Comparison of ENCODE assay signal across 29 mouse cellular contexts in the genomic region with DNA sequence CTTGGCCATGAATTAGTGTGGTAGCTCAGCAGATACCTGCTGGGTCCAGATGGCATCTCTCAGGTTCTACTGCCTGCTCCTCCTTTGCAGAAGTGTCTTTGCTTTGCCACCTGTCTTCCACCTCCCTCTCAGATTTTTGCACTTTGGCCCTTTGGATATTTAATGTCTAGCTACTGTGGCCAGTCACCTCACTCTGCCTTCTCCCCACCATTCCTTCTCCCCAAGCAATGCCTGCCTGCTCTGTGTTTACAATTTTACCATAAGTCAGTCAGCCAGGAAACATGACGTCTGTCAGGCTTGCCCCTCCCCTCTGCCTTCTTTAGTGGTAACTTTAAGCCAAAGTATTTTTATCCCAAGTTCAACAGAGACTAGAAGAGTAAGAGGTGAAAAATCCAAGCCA. TPM values are rescaled to one million over a fixed set of nuclear protein-coding genes. Genes with fewer than 3 reads are reported as not detected.
DNase-seq lines count a peak whose midpoint lies in the region; ATAC-seq lines count a peak whose summit lies in the region.
"Had no signal": no experiment of that assay in that cellular context is flagged by ENCODE, and none has a peak within 500 bp of the region (broad histone marks: within the 10 kb centered on the region; RNA-seq: fewer than 3 reads in every experiment).

No protein-coding gene starts in this region.

- no peak overlapping the region for H3K9ac ChIP-seq in kidney, embryonic 16.5 days (replicated peaks; ENCODE audit: low read length)
- H3K9ac ChIP-seq: forebrain, embryonic 13.5 days; limb, embryonic 13.5 days; liver, embryonic 13.5 days; midbrain, embryonic 12.5 days; neural tube, embryonic 13.5 days had no signal

- no peak overlapping the region for H3K4me3 ChIP-seq in kidney, embryonic 16.5 days (ENCODE audit: low read length)
- H3K4me3 ChIP-seq: forebrain, embryonic 13.5 days; limb, embryonic 13.5 days; liver, embryonic 13.5 days; megakaryocyte, embryonic 14.5 days; midbrain, embryonic 12.5 days; neural tube, embryonic 13.5 days had no signal

- no peak for ATAC-seq in cerebellum, adult (ENCODE audit: insufficient number of reproducible peaks, low FRiP score, low TSS enrichment)
- 0 out of 2 replicates have a peak, but pooled peaks have one; percentile 4 for ATAC-seq in kidney, embryonic 16.5 days (ENCODE audit: low FRiP score, low TSS enrichment)
- ATAC-seq: CD4-positive, CD25-positive, alpha-beta regulatory T cell, adult 4 months; forebrain, embryonic 13.5 days; hindbrain, embryonic 16.5 days; lung, postnatal 0 days had no signal

- H3K4me1 ChIP-seq in kidney, embryonic 16.5 days (ENCODE audit: insufficient read depth, low read length), result no peaks in the 10 kb centered on the region
- H3K4me1 ChIP-seq: forebrain, embryonic 13.5 days; limb, embryonic 13.5 days; liver, embryonic 13.5 days; megakaryocyte, embryonic 14.5 days; midbrain, embryonic 12.5 days; neural tube, embryonic 13.5 days had no signal

- WGBS in kidney, embryonic 16.5 days, result 25% methylated on average over 1 of the region's 1 CpGs

- H3K27me3 ChIP-seq in kidney, embryonic 16.5 days (ENCODE audit: insufficient read depth, low read length), result no peaks in the 10 kb centered on the region
- H3K27me3 ChIP-seq: forebrain, embryonic 13.5 days; limb, embryonic 13.5 days; liver, embryonic 13.5 days; megakaryocyte, embryonic 14.5 days; midbrain, embryonic 12.5 days; neural tube, embryonic 13.5 days had no signal

- H3K4me2 ChIP-seq in kidney, embryonic 16.5 days (replicated peaks; ENCODE audit: low read depth, low read length), result no peak overlapping the region
- H3K4me2 ChIP-seq: forebrain, embryonic 13.5 days; limb, embryonic 13.5 days; liver, embryonic 13.5 days; midbrain, embryonic 12.5 days; neural tube, embryonic 13.5 days had no signal

- H3K9me3 ChIP-seq in kidney, embryonic 16.5 days (ENCODE audit: low read length), result no peaks in the 10 kb centered on the region
- H3K9me3 ChIP-seq: forebrain, embryonic 13.5 days; limb, embryonic 13.5 days; liver, embryonic 13.5 days; megakaryocyte, embryonic 14.5 days; midbrain, embryonic 12.5 days; neural tube, embryonic 13.5 days had no signal

- no peaks in the 10 kb centered on the region for H3K36me3 ChIP-seq in kidney, embryonic 16.5 days (ENCODE audit: insufficient read depth, low read length)
- H3K36me3 ChIP-seq: limb, embryonic 13.5 days; liver, embryonic 13.5 days; midbrain, embryonic 12.5 days; neural tube, embryonic 13.5 days had no signal

- DNase-seq in cerebellum, postnatal 36 days, result peak; percentile 2
- DNase-seq in kidney, adult 9 months, result peak; percentile 75
- DNase-seq in kidney, postnatal 4 days, result no peak
- DNase-seq in kidney, postnatal 36 days, result peak; percentile 42 to 62
- DNase-seq in ovary, adult 18-20 months (ENCODE audit: low spot score), result no peak
- DNase-seq: adrenal gland, postnatal 25 days; gastrocnemius, postnatal 10 days; layer of hippocampus, postnatal 36 days; liver, embryonic 13.5 days; lung, adult 18-20 months; lung, postnatal 4 days; thymus, adult 2 months; thymus, postnatal 36 days had no signal

- H3K27ac ChIP-seq in kidney, embryonic 16.5 days (ENCODE audit: low read length), result no peak overlapping the region
- H3K27ac ChIP-seq: forebrain, embryonic 13.5 days; limb, embryonic 13.5 days; liver, embryonic 13.5 days; midbrain, embryonic 12.5 days; neural tube, embryonic 13.5 days had no signal

RNA-seq across cellular contexts. Expression of a gene that starts 9.7 kb away (rescaled TPM):
- 5.2 and 7.4 TPM in 2 replicates for polyA plus RNA-seq in kidney, embryonic 16.5 days (2015; fragmentation: Nextera tagmentation; extraction: Ambion mirVana)
- polyA plus RNA-seq: brain, embryonic 14.5 days; CD4-positive, CD25-positive, alpha-beta regulatory T cell, adult 4 months; embryonic facial prominence, embryonic 11.5 days; forebrain, embryonic 13.5 days; gonadal fat pad, adult 2 months; heart, embryonic 14.5 days; hindbrain, embryonic 11.5 days; hindbrain, embryonic 16.5 days; intestine, embryonic 14.5 days; limb, embryonic 13.5 days; midbrain, embryonic 12.5 days; neural tube, embryonic 13.5 days had no signal

Comparison
In these comparisons a context has a peak if more than half of its experiments do, and no peak if none do; other contexts are left out.
1. DNase-seq: peak in cerebellum, postnatal 36 days (2 of 2), kidney, adult 9 months (single experiment) and kidney, postnatal 36 days (2 of 2); none in kidney, postnatal 4 days (0 of 2) and ovary, adult 18-20 months (single experiment).